Mouse (Mus musculus) gonadal fat pad, adult 2 months (tissue): Measurements from ENCODE around the gene Lingo3. TPM values are rescaled to one million over a fixed set of nuclear protein-coding genes. Genes with fewer than 3 reads are reported as not detected.
"Not testable (repeated sequence)": the region's sequence is repeated elsewhere in the genome, so short reads cannot be mapped to it uniquely, and the experiment has no call there.

Experiments
- DNase-seq: peaks from one replicate; pipeline ENCODE4 v3.0.0-alpha.2; 2012; ENCODE audit warnings: low read depth
- polyA plus RNA-seq: library from polyadenylated mRNA; depleted of rRNA; stranded (reverse); fragments of >200 nt; gene quantifications from 2 replicates; pipeline ENCODE4 v1.2.3, GENCODE M21; 2012

Lingo3 gene
- polyA plus RNA-seq, 1 experiment: not detected

- no peak for DNase-seq
Observed at GRCm38 (mm10) chr10:80843087-80843930, 530 bp downstream of the Lingo3 start.

GRCm38 (mm10) chr10:80842334-80842733 lies 1.5 kb downstream of the Lingo3 start:
- DNase-seq: no peak

DNA sequence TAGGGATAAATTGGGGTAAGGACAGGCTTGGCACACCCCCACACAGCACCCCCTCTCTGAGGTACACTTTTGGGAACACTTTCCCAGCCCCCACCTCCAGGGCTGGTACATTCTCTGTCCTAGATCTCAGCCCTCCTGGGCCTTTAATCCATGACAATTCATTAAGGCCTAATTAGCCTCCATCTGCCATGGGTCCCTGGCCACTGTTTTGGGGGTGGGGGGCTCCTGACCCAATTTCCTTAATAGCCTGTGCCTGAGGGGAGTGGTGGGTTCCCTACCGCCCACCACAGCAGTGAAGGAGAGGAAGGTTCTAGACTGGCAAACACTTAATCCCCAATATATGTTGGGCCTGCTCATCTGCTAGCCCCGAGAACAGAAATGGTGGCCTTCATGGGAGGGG lies 2.2 kb downstream of the Lingo3 start:
- no peak for DNase-seq

GRCm38 (mm10) chr10:80839848-80840247 lies 4.0 kb downstream of the Lingo3 start:
- DNase-seq: no peak

GRCm38 (mm10) chr10:80838346-80838912 lies 5.4 kb downstream of the Lingo3 start:
- DNase-seq: no peak

DNA sequence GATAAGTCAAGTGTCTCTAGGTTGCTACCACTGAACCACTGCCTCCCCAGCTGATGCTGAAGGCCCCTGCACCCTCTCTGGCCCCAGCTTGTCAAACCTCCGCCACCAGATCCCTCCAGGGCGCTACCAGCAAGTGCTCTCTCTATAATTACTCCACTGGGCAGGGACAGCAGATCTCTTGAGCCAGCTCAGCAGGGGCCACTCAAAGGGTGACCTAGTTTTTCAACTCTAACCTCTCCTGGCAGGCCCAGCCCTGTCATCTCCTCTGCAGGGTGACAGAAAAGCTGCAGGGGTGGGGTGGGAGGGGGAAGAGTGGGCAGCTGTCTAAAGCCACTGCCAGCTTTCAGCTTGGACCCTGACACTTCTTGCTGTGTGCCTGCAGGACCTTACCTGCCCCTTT lies 6.0 kb downstream of the Lingo3 start:
- no peak for DNase-seq

DNA sequence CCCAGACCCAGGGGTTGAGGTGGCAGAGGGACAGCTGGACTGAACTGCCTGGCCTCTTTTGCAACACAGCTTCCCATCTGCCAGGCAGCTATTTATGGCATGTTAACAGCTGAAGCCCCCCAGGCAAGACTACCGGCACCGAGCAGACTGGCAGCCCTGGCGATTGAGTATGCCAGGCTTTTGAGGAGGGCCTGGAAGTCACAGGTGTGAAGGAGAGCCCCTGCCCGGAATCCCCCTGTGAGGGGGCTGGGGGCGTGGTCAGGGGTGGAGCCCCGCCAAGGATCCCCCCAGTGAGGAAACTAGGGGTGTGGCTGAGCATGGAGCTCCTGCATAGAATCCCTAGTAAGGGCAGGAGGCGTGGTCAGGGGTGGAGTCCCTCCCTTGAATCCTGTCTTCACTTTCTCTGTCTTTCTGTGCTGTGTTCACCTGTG lies 6.9 kb downstream of the Lingo3 start:
- no peak for DNase-seq

DNA sequence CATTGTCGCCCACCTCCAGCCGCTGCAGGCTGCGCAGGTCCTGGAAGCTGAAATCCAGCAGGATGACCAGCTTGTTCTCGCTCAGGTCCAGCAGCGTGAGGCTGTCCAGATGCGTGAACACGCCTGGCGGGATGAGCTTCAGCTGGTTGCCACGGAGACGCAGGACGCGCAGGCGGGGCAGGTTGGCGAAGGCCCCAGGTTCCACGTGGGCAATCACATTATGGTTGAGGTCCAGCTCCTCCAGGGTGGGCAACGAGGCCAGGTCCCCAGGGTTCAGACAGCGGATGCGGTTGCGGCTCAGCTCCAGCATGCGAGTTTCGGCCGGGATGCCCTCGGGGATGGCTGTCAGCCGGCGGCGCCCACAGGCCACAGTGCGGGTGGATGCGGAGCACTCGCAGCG lies 8.2 kb downstream of the Lingo3 start:
- DNase-seq: no peak

- DNase-seq: no peak
Observed at GRCm38 (mm10) chr10:80832818-80833217, 11.0 kb downstream of the Lingo3 start.

DNA sequence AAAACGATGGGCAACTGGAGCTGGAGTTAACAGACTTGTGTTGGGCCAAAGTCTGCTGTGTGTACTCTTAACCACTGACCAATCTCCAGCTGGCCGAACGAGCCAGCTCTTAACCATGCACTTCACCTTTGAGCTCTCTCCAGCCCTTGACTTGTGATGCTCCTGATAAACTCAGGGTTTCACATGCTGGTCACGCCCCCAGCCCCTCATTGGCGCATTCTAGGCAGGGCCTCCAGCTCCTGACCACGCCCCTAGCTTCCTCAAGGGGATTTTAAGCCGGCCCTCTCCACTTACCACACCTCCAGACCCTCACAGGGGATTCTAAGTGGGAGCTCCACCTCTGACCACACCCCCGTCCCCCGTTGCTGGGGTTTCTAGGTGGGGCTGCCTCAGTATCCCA lies 12.7 kb downstream of the Lingo3 start:
- DNase-seq: no peak

- no peak for DNase-seq
Observed at GRCm38 (mm10) chr10:80829359-80830278, 14.2 kb downstream of the Lingo3 start.

DNA sequence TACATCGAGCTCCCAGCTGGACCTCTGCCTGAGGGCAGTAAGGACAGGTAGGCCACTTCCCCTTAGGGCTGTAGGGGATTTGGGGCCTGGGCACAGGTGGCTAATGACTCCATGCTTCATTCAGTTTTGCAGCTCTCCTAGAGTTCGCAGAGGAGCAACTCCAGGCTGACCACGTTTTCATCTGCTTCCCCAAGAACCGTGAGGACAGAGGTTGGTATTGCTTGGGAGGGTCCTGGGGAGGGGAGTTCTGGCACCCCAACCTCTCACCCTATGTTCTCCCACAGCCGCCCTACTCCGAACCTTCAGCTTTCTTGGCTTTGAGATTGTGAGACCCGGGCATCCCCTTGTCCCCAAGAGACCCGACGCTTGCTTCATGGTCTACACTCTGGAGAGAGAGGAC lies 15.3 kb downstream of the Lingo3 start:
- DNase-seq: not testable (repeated sequence)

DNA sequence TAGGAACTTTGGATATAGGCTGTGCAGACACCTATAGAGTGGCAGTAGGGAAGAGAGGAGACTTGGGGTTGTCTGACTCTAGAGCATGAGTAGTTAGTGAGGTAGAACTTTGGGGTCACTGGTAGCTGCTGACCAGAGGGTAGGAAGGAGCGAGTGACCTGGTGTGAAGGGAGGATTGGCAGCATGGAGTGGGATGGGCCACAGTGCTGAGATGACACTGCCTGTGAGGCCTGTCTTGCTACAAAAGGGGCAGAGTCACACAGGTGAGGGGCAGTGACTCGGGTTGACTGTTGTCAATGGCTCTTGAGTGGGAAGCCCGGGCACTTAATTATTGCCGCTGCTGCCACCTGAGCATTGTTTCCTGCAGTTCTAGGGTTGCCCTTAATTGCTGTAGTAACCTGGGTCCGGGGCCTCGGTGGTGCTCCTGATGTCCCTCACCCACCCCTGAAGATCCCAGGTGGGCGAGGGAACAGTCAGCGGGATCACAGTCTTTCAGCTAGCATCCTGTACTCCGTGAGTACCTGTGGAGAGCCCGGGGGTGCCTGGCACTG lies 15.9 kb downstream of the Lingo3 start:
- DNase-seq: no peak

GRCm38 (mm10) chr10:80827063-80827869 lies 16.6 kb downstream of the Lingo3 start:
- no peak for DNase-seq

GRCm38 (mm10) chr10:80826151-80827062 lies 17.4 kb downstream of the Lingo3 start, which contains the start of gene Oaz1:
Gene Oaz1 (plus strand): TSS chr10:80826656.
- DNase-seq: peak; percentile 97

GRCm38 (mm10) chr10:80824827-80825226 lies 19.0 kb downstream of the Lingo3 start:
- DNase-seq: no peak

DNA sequence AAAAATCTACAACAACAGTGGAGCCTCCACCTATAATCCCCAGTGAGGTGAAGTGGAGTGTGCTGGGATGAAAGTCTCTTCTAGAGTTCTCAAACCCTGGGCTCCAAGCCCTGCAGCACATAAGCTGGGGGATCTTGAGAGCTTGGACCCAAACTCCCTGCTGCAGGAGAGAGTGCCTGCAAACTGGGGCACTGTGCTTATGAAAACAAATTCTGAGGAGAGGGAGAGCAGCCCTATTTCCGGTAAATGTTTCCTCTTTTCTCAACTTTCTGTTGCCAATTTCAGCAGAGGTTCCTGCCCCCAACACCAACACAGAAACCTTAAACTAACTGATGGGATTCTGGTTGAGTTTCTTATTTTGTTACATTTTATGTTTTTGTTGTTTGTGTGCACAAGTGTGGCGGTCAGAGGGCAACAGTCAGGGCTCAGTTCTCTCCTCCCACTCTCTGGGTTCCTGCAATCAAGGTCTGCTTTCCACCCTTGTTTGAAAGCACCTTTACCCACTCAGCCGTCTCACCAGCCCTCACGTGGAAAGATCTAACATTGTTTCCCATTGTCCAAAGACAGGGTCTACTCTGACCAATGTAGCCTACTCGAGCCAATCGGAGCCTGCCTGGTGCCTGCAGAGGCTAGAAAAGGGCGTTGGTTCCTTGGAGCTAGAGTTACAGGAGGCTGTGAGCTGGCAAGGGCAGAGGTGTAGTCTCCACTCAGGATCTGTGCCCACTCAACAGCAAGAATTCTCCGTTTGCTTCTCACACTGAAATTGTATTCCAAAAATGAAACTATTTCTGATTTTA lies 19.8 kb downstream of the Lingo3 start:
- DNase-seq: no peak

DNA sequence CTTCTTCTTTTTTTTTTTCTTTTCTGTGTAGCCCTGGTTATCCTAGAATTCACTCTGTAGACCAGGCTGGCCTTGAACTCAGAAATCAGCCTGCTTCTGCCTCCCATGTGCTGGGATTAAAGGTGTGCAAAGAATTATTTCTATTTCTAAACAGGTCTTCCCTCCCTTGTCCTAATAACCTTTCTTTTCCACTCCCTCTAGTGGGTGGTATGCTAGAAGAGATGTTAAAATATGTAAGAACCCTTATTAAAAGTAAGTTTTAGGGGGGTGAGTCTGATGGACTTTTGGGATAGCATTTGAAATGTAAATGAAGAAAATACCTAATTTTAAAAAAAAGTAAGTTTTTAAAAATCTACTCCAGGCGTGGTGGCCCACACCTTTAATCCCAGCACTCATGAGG lies 20.5 kb downstream of the Lingo3 start:
- no peak for DNase-seq

DNA sequence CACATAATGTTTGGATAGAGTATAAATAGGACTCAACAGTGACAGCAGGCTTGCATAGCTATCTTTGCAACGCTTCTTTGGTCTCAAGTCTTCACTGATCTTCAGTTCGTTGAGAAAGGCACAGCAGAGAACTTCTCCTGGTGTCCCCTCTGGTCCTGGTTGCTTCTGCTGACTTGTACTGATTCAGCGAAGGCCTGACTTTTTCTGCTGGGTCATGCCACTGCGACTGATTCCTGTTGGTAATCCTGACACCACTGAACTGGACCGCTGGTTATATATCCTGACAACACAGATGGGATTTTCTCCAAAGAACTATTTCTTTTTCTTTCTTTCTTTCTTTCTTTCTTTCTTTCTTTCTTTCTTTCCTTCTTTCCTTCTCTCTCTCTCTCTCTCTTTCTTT lies 21.3 kb downstream of the Lingo3 start:
- DNase-seq: no peak
